Mouse (Mus musculus) G1E (cell line): ENCODE data around the gene Isoc2b.
"Not testable (repeated sequence)": the region's sequence is repeated elsewhere in the genome, so short reads cannot be mapped to it uniquely, and the experiment has no call there.

Source experiments
- GATA1 ChIP-seq: IDR thresholded peaks from 2 replicates; pipeline ENCODE4 v1.6.1; 2012; ENCODE audit warnings: borderline replicate concordance, low read length, inconsistent platforms, mixed read lengths
- GATA2 ChIP-seq: IDR thresholded peaks from 2 replicates; pipeline ENCODE4 v1.6.1; 2012; ENCODE audit warnings: low read depth, low read length, inconsistent platforms, borderline replicate concordance
- TAL1 ChIP-seq: conservative IDR thresholded peaks from 2 replicates; pipeline ENCODE4 v1.6.1; 2012; ENCODE audit warnings: low read depth, low read length, inconsistent platforms, mixed read lengths

- not testable (repeated sequence) for TF ChIP-seq GATA2, TAL1, GATA1
These were observed 9.1 kb downstream of the Isoc2b start for GRCm38 (mm10) chr7:4860926-4861325.
